Mouse (Mus musculus) testis, postnatal 10 days (tissue): ENCODE data around the gene Cd3e.
"Not testable (repeated sequence)": the region's sequence is repeated elsewhere in the genome, so short reads cannot be mapped to it uniquely, and the experiment has no call there.

ENCODE experiments used
- DNase-seq: peaks from one replicate; pipeline ENCODE4 v3.0.0; 2021; ENCODE audit warnings: low spot score

The Cd3e gene

GRCm38 (mm10) chr9:45009180-45010078 is at the start of gene Cd3e:
Gene Cd3e (minus strand): TSS chr9:45009627.
- DNase-seq: no peak

GRCm38 (mm10) chr9:45058304-45058940 is 49.0 kb upstream of the Cd3e start:
- DNase-seq: no peak

GRCm38 (mm10) chr9:45055082-45055713 is 45.8 kb upstream of the Cd3e start, which contains the start of gene Mpzl3:
Gene Mpzl3 (plus strand): TSS chr9:45055186.
- DNase-seq: peak; percentile 91

- DNase-seq: no peak
Measured at GRCm38 (mm10) chr9:45050301-45050700, 40.9 kb upstream of the Cd3e start.

GRCm38 (mm10) chr9:45049731-45050130 is 40.3 kb upstream of the Cd3e start:
- no peak for DNase-seq

GRCm38 (mm10) chr9:45048511-45048910 is 39.1 kb upstream of the Cd3e start:
- no peak for DNase-seq

- DNase-seq: no peak
Measured at GRCm38 (mm10) chr9:45046973-45047372, 37.5 kb upstream of the Cd3e start.

- no peak for DNase-seq
Measured at GRCm38 (mm10) chr9:45042947-45043346, 33.5 kb upstream of the Cd3e start.

- DNase-seq: no peak
Measured at GRCm38 (mm10) chr9:45042056-45042720, 32.8 kb upstream of the Cd3e start.

- DNase-seq: no peak
Measured at GRCm38 (mm10) chr9:45041131-45041838, 31.9 kb upstream of the Cd3e start.

- DNase-seq: no peak
Measured at GRCm38 (mm10) chr9:45040066-45040845, 30.8 kb upstream of the Cd3e start.

GRCm38 (mm10) chr9:45039499-45039898 is 30.1 kb upstream of the Cd3e start, which contains the start of gene Mpzl2:
Gene Mpzl2 (plus strand): TSS chr9:45039799.
- DNase-seq: no peak

- not testable (repeated sequence) for DNase-seq
Measured at GRCm38 (mm10) chr9:45037803-45038202, 28.4 kb upstream of the Cd3e start.

GRCm38 (mm10) chr9:45034526-45034925 is 25.1 kb upstream of the Cd3e start:
- no peak for DNase-seq

GRCm38 (mm10) chr9:45032261-45032660 is 22.8 kb upstream of the Cd3e start:
- DNase-seq: no peak

- DNase-seq: no peak
Measured at GRCm38 (mm10) chr9:45030341-45030740, 20.9 kb upstream of the Cd3e start.

GRCm38 (mm10) chr9:45027376-45027775 is 17.9 kb upstream of the Cd3e start:
- no peak for DNase-seq

GRCm38 (mm10) chr9:45024187-45024586 is 14.8 kb upstream of the Cd3e start:
- DNase-seq: no peak

- no peak for DNase-seq
Measured at GRCm38 (mm10) chr9:45023638-45024037, 14.2 kb upstream of the Cd3e start.

GRCm38 (mm10) chr9:45022800-45023199 is 13.4 kb upstream of the Cd3e start:
- peak; percentile 68 for DNase-seq

GRCm38 (mm10) chr9:45018031-45018430 is 8.6 kb upstream of the Cd3e start:
- no peak for DNase-seq
